Mouse (Mus musculus) large intestine, adult 2 months (tissue): ENCODE results near the gene Prodh2. TPM values are rescaled to one million over a fixed set of nuclear protein-coding genes. Genes with fewer than 3 reads are reported as not detected.
"Not testable (repeated sequence)": the region's sequence is repeated elsewhere in the genome, so short reads cannot be mapped to it uniquely, and the experiment has no call there.

Experiments
- DNase-seq: peaks from one replicate; pipeline ENCODE4 v3.0.0-alpha.2; 2012; ENCODE audit warnings: low read depth, low spot score
- WGBS: fragments of 180-500 bp; shearing (Covaris S2); methylation state at CpG from one replicate; pipeline ENCODE4 v1.1.7; 2018; 5-methylcytosine and 5-hydroxymethylcytosine counted together
- polyA plus RNA-seq: library from polyadenylated mRNA; depleted of rRNA; stranded (reverse); fragments of >200 nt; gene quantifications from 2 replicates; pipeline ENCODE4 v1.2.3, GENCODE M21; 2012; rRNA removed

The Prodh2 gene
- 1.6 and 7.7 TPM in 2 replicates for polyA plus RNA-seq

DNA sequence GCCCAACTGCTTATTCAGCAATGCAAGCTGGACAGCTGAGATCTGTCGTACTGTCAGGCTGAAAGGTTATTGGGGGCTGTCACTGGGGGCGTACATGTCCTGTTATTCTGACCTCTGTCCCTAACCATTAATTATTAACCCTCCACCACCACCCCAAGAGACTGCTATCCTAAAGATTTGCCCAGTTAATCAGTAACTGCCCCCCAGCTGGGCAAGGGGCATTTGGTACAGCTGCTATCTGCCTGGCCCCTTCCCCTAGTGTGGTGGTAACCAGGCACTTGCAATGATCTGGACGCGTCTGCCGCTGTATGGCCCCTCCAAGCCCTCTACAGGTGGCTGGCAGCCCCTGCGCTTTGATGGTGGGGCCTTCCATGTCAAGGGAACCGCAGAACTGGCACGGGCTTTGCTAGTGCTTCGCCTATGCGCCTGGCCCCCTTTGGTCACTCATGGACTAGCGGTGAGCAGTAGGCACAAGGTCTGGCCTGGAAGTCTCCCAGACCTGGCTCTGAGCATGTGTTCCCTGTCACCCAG is at the start of gene Prodh2:
Gene Prodh2 (plus strand): TSS at position 222 of the 531 bp plus-strand sequence.
- WGBS, result 35% methylated on average over 11 of the region's 11 CpGs
- no peak for DNase-seq

DNA sequence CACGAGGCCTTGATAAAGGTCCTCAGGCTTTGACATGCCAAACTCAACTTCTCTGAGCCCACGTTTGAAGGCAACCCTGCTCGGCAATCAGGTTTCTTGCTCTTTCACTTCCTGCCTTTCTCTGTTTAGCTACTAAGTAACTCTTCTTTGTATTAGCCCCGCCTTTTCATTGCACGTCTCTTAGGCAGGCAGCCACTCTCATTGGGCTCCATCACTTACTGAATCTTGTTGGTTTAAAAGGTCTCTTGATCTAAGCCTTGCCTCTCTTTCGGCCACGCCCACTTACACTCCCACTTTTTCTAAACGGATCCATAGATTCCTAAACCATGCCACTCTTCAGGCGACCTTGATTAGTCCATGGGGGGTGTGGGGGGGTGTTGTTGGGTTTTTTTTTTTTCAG is 49.7 kb upstream of the Prodh2 start:
- DNase-seq, result no peak
- 23% methylated on average over 9 of the region's 9 CpGs for WGBS

DNA sequence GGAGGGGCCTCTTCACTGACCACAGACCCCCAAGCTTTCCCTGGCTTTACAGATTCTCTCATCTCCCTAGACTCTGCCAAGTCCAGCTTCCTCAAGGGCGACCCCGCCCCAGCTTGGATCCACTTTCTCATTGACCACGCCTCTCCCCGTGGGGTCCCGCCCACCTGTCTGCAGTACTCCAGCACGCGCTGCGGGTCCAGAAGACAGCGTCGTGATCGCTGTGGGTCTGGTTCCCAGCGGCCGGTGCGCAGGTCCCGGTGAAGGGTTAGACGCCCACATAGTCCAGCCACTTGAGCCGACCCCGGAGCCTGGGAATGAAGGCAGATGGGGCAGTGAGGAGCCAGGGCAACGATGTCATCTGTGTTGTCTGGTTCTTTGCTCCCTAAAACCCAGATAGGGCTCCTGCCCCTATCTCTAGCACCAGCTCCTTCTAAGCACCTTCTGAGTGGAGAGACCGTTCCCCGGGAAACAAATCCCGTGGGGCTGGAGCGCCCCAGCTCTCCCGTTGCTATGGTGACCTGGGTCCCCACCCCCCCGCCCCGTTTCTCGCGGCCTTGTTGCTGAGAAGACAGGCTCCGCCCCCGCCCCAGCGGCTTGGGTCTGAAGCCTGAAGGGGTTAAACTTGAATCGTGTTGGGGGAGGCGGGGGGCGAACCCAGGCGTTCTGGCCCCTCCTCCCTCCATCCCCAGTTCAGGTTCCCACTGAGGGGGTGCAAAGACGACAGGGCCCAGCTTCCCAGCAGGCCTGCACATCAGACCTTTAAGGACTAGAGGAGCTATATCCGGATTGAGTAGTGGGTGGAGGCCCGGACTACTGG is 49.1 kb upstream of the Prodh2 start:
- no peak for DNase-seq

DNA sequence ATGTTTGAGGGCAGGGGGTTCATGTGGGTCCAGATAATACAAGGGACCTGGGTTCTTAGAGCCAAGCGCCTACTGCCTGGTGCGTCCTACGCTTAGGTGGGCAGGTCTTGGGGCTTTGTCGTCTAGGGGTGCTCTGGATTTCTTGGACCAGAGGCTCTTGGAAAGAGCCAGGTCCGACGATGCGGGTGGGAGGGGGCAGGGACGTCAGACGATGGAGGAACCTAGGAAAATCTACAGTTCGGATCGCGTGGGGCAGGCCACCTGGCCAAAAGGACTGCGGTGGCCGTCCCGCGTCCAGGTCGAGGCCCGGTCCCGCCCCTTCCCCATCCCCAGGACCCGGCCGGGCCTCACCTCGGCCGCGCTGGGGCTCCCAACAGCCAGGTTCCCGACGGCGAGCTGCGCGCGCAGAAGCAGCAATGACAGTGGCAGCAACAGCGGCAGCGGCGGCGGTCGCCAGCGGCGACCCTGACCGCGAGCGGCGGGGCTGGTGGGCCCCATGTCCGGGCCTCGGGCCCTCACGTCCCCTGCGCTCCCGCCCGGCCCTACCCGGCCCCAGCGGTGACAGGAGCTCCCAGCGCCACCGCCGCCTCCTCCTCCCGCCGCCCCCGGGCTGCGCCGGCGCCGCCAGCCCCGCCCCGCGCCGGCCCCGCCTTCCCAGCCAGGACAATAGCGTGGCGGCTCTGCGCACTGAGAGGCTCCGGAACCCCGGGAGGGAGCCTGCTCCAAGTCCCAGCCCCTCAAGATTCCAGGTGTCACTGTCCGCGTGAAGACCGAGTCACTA is 48.3 kb upstream of the Prodh2 start, which contains the start of gene Aplp1:
Gene Aplp1 (minus strand): TSS at position 565 of the 781 bp plus-strand sequence.
- 2% methylated on average over 71 of the region's 72 CpGs for WGBS
- no peak for DNase-seq

More for the DNA sequence above, 49.1 kb upstream of the Prodh2 start:
- WGBS, result 3% methylated on average over 38 of the region's 38 CpGs

DNA sequence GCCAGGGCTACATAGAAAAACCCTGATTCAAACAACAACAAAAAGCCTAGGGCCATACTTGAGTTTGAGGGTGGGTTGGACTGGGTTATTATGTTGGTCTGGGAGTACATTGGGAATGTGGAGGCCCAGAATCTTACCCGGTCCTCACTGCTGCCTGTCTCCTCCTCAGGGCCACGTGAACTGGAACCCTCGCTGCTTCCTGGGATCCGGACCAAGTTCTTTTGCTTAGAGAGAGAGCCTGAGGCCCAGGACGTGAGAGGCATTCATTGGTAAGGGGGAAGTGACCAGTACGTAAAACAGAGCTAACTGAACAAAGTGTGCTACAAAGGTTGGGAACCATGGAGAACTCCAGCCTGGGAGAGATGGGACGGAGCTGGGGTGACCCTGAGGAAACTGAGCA is 43.2 kb upstream of the Prodh2 start:
- no peak for DNase-seq
- WGBS, result 74% methylated on average over 7 of the region's 7 CpGs

DNA sequence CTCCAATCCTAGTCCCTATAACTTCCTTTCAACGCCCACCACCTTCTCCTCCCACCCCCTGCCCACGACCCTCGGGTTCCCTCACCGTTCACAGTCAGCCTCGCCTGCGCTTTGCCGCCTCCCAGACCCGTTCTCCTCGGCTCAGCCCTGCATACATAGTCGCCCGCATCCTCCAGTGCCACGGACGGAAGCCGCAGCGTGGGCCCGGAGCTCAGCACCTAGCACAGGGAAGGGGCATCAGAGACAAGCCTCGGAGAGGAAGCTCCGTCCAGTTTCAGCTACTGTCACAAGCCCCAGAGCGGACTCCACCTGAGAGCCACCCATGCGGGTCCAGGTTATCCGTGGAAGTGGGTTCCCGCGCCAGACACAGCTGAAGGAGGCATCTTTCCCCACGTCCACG is 40.1 kb upstream of the Prodh2 start:
- 20% methylated on average over 25 of the region's 25 CpGs for WGBS

DNA sequence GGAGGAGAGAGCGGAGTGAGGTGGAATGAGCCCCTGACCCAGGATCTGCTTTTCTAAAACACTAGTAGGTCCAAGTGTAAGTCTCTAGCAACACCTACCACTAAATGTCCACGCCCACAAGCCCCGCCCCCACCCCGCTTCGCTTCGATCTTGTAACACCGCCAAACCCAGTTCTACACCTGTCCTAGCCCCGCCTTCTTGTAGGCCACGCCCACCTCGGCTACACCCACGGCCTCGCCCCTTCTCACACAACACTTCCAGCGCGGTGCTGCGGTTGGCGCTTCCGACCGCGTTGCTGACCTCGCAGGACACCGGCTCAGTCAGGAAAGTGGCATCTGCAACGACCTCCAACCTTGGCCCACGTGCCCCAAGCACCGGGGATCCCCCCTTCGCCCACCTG is 39.7 kb upstream of the Prodh2 start:
- 3% methylated on average over 25 of the region's 25 CpGs for WGBS
- no peak for DNase-seq

More for the DNA sequence above, 40.1 kb upstream of the Prodh2 start:
- DNase-seq, result no peak

DNA sequence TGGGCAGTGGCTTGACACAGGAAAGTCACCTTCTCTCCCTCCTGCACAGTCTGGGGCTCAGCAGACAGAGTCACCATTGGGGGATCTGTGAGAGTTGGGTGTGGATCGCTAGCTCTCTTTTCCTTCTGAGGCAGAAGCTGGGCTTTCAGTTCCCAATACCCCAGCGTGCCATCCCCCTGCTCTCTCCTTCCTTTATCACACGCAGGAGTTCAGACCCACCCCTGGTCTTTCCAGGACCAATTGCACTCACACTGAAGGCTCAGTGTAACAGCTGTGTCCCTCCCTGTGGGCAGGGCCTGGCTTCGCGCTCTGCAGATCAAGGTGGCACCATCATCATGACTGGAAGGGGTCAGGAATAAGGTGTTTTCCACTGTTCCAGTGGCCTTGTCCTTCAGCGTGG is 39.2 kb upstream of the Prodh2 start:
- WGBS, result 6% methylated on average over 6 of the region's 6 CpGs
- DNase-seq, result no peak

DNA sequence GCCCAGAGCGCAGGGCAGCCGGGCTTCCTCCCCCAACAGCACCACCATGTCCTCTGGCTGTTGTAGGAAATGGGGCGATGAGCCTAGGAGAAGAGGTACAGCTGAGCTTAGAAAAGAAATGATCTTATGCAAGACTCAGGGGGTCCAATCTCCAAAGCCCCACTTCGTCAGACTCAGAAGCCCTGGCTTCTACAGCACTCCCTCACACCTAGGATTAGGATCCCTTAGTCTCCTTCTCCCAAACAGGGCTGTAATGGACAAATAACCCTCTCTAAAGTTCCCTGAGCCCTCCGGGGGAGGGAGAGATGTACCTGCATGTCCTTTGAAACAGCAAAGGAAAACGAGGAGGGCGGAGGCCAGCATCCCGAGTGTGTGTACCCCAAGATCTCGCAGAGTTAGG is 36.9 kb upstream of the Prodh2 start:
- 6% methylated on average over 9 of the region's 9 CpGs for WGBS
- no peak for DNase-seq

DNA sequence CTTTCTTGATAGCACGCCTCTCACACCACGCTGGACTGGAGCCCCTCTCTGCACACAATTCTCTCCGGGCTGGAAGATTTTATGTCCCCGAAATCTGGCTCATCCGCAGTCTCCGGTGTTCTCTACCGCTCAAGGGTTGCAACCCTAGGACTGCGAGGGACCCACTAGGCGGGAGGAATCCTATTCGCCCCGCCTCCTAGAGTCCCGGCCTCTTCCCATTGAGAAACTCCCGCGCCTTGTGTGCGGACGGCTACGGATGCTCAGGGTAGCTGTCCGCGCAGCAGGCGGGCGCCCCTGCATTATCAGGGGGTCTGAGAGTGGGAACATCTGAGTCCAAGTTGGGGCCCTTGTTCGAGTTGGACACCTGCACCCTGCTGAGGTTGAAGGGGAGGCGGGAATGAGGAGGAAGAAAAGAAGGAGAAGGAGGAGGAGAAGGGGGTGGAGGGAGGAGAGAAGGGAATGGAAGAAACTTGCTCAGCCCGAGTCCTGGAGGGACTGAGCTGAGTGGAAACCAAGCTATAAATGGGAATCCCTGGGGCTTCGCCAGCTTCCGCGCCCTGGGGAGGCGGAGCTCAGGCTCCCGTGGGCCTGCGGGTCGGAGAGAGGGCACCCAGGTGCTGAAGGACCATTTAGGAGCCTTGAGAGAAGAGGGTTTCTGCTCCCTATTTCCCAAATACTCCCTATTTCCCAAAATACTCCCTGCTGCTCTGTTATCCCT is 36.4 kb upstream of the Prodh2 start:
- DNase-seq, result no peak
- 2% methylated on average over 31 of the region's 31 CpGs for WGBS

DNA sequence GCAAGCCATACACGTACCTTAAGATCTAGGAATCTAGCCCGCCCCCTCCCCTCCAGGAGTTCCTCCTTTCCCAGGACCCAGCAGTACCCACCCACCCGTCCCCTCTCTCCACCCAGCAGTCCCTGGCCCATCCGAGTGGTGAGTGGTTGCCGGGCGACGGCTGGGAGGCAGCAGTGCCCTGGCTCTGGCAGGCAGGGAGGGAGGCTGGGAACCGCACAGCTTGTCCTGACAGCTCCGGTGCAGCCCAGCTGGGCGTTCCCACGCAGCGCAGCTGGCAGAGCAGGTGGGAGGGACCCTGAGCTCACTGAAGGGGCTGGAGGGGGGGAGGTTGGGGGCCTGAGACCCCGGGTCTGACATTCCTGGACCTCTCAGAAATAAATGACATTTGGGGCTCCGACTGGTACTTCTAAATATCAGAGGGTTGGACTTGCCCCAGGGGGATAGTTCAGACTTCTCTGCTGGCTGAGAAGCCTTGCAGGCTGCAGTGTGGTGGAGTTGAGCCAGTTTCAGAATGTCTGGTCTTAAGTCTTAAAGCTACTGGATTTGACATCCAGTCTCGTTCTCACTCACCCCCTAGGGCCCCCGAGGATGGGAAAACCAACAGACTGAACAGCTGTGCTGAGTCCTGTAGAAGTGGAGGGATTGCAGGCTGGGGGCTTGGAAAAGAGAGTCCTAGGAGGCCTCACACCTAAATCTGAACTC is 35.6 kb upstream of the Prodh2 start, which contains the start of the genes Kirrel2 and Nphs1:
Gene Kirrel2 (minus strand): TSS at position 62 of the 702 bp plus-strand sequence.
Gene Nphs1 (plus strand): TSS at position 687 of the 702 bp plus-strand sequence.
- DNase-seq, result no peak
- 4% methylated on average over 15 of the region's 16 CpGs for WGBS

DNA sequence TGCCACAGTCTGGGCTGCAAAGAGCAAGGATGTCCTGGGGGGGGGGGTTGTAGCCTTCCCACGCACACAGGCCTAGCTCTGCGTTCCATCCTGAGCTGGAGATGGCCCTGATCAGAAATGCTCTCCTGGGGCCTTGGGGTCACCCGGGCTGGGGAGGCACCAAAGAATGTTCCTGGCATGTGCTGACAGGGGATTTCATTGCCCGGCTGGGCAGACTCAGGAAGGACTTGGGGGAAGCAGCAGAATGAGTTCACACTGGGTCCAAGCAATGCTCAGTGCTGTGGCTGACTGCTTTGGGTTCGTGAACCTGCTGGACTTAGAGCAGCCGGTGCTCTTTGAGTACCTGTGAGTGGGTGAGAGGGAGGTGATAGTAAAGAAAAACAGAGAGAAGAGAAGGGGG is 33.9 kb upstream of the Prodh2 start:
- no peak for DNase-seq
- WGBS, result 36% methylated on average over 6 of the region's 6 CpGs

DNA sequence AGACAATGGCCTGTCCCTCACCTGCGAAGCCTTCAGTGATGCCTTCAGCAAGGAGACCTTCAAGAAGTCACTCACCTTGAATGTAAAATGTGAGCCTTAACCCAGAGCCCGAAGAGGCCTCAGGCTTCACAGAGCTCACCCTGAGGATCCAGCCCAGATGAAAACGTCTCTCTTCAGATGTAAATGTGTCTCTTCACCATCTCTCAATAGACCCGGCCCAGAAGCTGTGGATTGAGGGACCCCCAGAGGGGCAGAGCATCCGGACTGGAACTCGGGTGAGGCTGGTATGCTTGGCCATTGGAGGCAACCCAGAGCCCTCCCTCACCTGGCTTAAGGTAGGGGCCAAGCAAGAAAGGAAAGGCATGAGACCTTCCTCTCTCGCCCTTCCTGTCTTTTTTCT is 29.9 kb upstream of the Prodh2 start:
- DNase-seq, result no peak
- 40% methylated on average over 7 of the region's 7 CpGs for WGBS

DNA sequence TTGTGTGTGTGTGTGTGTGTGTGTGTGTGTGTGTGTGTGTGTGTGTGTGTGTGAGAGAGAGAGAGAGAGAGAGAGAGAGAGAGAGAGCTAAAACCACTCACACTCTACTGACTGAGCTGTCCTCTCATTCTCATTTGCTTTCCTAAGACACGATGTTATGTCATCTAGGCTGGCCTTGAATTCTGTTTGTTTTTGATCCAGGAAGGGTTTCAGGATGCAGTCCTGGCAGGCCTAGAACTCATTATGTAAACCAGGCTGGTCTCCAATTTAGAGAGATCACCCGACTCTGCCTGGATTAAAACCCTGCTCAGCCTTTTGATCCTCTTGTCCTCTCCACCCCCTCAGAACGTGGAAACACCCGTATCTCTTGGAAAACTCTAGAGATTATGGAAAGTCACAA is 29.4 kb upstream of the Prodh2 start:
- WGBS, result 15% methylated on average over 4 of the region's 4 CpGs
- DNase-seq, result no peak

DNA sequence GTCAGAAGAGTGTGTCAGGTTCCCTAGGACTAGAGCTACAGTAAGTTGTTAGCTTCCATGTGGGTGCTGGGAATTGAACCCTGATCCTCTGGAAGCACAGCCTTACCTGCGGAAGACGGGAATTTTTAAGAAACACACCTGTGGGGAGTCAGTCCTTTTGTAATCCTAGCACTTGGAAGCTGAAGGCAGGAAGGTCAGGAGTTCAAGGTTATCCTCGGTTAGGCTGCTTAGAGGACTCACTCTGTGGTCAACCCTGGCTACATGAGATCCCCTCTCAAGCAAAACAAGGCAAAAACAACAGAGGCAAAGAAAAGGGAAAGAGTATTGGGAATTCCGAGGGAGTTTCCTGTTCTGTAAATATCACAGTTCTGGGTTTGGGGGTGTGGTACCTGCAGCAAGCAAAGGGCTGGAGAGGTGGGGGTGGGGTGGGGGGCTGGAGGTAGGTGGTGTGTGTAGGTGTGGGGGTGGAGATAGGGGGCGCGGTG is 28.6 kb upstream of the Prodh2 start:
- no peak for DNase-seq
- WGBS, result 13% methylated on average over 6 of the region's 6 CpGs

DNA sequence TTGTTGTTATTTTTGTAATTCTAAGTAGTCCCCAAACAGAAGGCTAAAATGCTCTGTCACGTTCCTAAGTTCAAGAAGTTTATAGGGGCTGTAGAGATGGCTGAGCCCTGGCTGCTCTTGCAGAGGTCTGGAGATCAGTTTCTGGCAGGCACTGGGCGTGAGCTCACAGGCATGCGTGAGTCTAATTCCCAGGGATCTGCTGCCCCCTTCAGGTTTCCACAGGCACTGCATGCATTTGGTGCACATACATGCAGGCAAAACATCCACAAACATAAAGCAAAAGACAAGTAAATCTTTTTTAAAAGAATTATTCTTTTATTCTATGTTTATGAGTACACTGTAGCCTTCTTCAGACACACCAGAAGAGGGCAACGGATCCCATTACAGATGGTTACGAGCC is 21.0 kb upstream of the Prodh2 start:
- 43% methylated on average over 5 of the region's 5 CpGs for WGBS
- no peak for DNase-seq

DNA sequence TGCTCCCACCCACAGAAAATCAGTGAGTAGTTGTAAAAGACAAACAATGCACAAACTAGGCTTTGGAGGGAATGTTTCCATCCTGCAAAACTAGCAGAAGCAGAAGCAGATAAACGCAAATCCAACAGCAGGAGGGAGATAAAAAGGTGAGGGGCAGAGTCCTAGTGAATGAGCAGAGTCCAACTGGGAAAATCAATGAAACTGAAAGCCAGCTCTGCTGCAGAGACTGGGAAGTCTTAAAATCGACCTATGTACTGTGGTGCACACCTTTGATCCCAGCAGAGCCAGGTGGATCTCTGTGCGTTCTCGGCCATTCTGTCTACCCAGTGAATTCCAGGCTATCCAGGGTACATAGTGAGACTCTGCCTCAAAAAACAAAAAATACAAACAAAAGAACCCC is 18.4 kb upstream of the Prodh2 start:
- 28% methylated on average over 4 of the region's 4 CpGs for WGBS
- no peak for DNase-seq

DNA sequence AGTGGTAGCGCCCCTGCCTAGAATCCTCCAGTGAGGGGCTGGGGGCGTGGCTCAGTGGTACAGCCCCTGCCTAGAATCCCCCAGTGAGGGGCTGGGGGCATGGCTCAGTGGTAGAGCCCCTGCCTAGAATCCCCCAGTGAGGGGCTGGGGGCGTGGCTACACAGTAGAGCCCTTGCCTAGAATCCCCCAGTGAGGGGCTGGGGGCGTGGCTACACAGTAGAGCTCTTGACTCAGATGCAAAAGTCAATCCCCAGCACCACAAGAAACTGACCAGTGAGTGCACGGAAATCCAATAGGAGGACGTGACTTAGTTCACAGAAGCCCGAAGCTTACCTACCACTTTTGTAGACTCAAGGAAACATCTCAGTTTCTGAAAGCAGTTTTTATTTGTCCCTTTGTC is 17.3 kb upstream of the Prodh2 start:
- WGBS, result 73% methylated on average over 7 of the region's 7 CpGs
- not testable (repeated sequence) for DNase-seq
